Mouse (Mus musculus) cerebellum, postnatal 10 days (tissue): ENCODE measurements at regions not wholly inside any gene's neighbourhood (a gene's known extent, or its start where the extent isn't known, plus 50 kb on each side); places are given as distances from the start of the nearest gene placed in this dataset.

Experiments
- DNase-seq, 2 experiments: peaks; one replicate each; pipeline ENCODE4 v3.0.0; 2021; ENCODE audit warnings: mixed read lengths in 2 of 2

DNA sequence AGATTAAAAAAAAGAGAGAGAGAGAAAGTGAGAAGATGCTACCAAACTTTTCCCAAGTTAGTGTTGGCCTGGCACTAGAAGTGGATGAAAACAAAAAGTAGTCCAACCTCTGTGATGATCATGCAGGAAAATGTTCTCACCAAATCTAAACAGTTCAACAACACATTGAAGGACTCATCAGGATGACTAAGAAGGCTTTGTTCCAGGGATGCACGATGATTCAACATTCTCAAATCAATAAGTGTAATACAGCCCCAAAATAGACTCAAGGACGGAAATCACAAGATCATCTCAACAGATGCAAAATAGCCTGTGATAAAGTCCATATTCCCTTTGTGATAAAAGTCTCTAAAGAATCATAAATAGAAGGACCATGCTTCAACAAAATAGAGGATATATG lies 106.3 kb downstream of the Cysltr2 start:
- no peak for DNase-seq

DNA sequence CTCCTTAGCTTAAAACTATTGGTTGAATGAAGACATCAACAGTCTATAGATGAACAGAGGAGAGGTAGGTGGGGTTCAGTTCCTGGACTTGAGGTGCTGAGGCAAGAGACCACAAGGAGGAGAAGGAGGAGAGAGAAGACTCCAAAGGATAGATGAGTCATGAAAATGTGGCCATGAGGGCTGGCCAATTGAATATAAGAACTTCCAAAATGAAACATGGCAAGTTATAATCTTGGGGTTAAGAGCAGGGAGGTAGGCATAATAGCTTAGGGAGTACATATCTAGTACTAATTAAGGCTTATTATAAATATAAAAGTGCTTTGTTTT lies 109.9 kb downstream of the Cysltr2 start:
- DNase-seq, result no peak

GRCm38 (mm10) chr14:72938382-72939066 lies 110.4 kb downstream of the Cysltr2 start:
- no peak for DNase-seq

DNA sequence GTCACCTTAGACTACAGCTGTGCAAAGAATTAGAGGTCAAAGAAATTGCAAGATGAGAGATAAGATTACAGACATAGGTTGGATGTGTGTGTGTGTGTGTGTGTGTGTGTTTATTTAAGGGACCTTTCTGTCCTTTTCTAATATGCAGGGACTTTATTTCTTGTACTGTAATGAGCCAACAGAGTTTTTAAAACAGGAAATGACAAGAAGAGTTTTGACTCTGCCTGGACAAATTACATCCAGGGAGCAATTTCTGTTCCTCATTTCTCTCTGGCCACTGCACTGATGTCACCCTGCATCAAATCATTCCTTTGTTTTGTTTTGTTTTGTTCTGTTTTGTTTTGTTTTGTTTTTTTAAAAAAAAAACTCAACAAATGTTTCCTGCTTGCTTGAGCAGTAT lies 115.3 kb downstream of the Cysltr2 start:
- DNase-seq, result no peak

DNA sequence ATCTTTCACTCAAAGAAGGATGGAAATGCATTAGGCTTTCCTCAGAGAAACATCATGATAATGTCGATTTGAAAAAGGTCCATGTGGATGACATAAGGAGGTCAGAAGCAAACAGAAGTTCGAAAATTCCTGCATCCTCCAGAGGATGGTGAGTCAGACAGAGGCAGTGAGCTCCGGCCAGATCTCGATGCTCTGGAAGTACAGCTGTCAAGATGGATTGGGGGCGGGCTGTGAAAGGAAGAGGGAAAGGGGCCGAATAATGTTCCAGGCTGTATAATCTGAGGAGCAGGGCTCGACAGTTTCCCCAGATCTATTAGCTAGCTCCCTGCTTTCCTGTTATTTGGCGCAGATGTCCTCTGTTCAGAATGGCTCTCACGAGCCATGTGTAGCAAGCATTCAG lies 116.6 kb downstream of the Cysltr2 start:
- DNase-seq, result no peak

DNA sequence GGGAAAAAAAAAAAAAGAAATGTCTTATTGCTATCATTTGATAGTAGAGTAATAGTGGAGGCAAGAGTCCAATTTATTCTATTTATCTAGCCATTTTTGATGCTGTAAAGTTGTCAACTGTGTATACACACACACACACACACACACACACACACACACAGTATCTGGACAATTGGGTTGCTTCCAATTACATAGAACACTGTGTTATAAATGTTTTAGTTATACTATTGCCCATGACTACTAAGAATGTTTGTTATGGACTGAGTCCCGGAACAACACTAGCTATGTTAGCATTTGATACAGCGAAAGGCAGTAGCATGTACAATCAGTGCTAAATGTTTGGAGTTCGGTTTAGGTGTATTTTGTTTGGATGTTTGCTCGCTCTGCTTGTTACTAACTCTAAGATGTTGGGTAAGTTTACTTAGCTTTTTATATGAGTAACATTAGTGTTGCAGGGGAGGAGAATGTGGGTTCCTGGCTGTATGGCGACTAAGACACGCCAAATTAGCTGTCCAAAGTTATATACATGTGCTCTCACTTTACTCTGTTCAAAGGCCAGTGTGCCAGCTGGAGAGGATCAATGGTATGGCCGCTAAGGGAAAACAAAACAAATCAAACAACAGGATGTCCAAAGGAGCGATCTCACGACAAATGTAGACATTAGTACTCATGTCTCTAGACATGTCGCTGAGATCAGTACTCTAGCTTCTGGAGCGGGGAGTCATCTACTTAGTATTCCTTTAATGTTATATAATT lies 147.6 kb downstream of the Cysltr2 start:
- no peak for DNase-seq

DNA sequence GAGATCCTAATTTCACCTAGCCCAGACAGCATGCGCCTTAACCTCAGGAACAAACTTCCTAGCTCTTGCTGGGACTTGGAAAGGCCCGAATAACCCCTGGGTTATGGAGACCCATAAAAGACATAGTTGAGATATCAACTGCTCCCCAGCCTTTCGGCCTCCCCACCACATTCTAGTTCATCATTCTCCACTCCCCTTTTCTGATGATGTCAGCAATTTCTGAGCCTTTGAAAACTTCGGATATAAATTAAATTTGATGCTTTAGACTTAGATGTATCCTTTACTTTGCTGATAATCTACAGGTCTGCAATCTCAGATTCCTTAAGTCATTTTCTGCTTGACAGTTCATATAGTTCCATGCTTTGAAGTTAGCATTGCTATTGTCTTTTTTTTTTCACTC lies 149.3 kb downstream of the Cysltr2 start:
- DNase-seq, result no peak

DNA sequence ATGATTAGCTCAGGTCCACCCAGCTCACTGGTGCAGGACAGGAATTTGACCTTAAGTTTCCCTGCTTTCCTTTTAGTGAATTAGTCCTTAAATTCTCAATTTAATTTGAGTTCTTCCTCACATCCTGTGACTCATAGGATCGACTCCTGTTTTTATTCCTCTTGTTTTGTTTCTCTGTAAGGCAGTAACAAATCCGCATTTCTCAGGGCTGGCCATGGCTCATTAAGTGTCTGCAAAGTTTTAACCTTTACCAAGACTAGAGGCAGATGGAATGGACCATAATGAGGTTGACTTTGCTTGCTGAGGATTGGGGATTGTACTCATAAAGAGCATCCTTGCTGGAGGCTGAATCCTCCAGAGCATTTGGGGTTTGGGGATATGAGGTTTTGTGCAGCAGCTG lies 156.6 kb downstream of the Cysltr2 start:
- no peak for DNase-seq

DNA sequence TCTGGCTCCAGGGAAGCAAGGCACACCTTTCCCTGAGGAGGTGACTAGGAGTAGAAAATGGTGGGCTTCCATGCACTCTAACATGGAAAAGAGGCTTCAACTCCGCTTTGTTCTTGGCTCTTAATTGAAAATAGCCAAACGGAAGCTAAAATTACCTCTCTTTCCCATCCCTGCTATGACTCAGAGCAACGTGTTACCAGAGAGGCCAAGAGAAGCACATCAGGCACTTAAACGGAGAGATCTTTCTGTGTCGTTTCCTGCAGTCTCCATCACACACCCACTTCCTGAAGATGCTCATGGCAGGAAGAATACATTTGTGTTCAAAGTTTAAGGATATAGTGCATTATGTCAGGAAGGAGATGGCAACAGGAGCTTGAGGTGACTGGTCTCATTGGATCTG lies 159.3 kb downstream of the Cysltr2 start:
- no peak for DNase-seq

DNA sequence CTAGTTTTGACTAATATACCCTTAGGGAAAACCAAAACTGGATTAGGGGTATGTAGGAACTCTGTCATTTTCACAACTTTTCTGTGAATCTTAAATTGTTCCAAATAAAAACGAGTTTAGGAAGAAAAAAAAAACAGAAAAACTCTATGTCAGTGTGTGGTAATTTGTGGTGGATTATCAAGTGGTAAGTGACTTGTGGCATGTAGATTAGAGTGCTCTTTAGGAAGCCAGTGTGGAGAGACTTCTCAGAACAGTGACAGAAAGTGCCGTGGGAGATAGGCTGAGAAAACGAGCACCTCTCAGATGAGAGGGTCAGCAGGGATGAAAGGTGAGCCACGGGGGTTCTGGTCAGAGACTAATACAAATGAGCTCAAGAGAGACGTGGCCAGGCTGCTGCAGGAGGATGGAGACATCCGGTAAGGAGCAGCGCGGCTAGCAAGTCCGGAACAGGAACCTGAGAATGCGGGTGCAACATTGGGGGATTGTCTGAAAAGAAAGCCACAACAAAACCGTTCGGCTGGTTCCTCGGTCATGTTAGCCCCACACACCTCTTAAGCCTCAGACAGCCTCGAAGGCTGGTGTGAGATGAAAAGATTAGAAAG lies 161.3 kb downstream of the Cysltr2 start:
- no peak for DNase-seq

GRCm38 (mm10) chr14:72886935-72887369 lies 162.0 kb downstream of the Cysltr2 start:
- no peak for DNase-seq

DNA sequence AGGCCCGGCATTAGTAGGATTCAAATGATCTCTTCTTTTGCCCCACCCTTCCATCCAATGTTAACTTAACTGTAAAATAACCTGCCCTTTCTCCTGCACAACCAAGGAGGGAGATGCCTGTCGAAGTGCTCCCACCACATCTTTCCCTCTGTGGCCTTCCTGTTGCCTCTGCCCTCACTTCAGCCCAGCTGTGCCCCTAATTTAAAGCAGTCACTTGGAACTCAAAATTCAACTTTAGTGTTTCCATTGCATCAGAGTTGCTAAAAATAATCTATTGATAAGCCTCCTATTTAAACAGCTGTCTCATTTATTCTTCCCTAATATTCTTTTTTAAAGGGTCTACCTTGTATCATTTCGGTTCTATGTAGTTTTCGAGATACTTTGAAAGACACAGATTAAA lies 163.1 kb downstream of the Cysltr2 start:
- no peak for DNase-seq

DNA sequence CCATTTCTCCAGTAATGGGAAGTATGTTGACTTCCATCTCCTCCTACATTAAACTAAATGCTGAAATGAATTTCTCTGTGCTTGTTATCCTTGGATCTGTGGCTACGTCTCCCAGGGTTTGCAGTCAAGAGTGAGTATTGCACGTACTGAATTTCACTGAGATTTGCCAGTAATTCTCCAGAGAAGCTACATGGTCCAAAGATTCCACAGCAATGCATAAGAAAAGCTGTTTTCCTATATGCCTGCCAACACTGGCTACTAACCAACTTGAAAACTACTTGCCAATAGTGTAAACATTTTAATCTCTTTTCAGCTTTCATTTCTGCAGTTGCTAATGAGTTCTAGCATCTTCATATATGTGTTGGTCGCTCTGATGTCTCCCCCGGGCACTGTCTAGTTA lies 164.4 kb downstream of the Cysltr2 start:
- no peak for DNase-seq

GRCm38 (mm10) chr14:72877132-72877531 lies 167.3 kb upstream of the Fndc3a start:
- no peak for DNase-seq

- DNase-seq, result no peak
Observed at GRCm38 (mm10) chr14:72873494-72873893, 163.7 kb upstream of the Fndc3a start.

- DNase-seq, result peak; percentile 46 to 47
Observed at GRCm38 (mm10) chr14:72869188-72869749, 159.5 kb upstream of the Fndc3a start.

DNA sequence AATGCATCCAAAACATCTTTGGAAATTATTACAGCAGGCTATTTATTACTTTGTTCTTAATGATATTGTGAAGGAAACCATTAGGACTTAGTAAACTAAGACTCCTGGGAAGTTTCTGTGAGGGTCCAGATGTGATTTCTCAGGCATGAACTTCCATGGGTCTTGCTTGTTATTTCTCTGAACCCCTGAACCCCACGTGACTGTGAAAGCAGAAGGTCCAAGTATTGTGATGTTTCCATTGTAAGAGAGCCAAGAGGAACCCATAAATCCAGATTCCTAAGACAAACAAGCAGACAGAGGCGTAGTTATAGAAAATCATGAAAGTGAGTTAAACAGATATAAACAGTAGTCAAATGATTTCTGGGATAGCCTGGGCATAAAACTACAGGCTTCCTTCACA lies 157.1 kb upstream of the Fndc3a start:
- no peak for DNase-seq

- no peak for DNase-seq
Observed at GRCm38 (mm10) chr14:72865531-72865930, 155.7 kb upstream of the Fndc3a start.

GRCm38 (mm10) chr14:72864792-72865191 lies 155.0 kb upstream of the Fndc3a start:
- DNase-seq, result no peak

DNA sequence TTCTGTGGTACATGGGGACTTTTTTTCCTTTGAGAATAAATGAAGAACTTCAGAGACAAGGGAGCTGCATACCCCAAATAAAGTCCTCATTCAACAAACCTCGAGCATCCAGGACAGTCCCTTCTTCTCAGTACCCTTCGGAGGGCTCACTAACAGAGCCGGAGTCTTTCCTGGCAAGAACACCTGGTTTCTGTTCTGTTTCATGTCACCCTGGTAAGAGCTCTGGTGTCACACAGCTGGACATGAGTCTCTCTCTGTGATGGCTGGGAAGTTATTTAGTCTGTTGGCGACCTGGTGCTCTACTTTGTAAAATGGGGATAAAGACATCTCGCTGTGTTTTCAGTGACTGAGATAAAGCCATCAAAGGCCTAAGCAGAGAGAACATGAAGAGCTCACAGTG lies 154.3 kb upstream of the Fndc3a start:
- DNase-seq, result no peak

GRCm38 (mm10) chr14:72862806-72863526 lies 153.2 kb upstream of the Fndc3a start:
- DNase-seq, result no peak

DNA sequence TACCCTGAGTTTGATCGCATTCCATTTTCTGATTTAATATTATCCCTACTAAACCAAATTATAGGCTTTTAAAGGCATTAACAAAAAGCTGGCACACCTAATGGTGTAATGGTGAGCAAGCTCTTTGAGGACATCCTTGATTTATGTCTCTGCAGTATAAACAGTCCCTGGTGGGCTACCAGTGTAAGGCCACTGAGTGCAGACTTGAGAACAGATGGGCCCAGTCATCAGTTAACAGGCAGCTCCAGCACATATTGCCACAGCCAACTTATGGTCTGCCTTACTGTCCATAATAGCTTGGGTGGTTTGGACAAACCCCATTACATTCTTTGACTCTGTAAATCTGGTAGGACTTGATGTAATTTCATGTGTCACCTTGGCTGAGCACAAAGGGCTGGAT lies 144.4 kb upstream of the Fndc3a start:
- DNase-seq, result peak in 1 of 2 experiments; percentile 9

DNA sequence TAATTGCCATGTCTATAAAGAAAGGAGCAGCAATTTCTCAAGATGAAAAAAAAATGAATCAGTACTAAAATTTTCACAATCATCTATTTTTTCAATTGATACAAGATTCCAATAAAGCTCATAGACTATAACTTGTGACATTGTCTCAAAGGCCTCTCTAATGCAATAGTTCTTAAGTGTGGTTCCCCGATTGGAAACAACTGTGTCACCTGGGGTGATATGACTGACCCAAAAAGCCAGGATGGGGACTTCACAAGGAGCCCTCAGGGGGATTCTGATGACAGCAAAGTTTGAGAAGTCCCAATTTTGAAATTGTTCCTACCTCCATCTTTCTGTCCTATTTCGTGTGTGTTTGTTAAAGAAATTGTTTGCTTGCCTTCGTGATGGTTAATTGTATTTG lies 143.3 kb upstream of the Fndc3a start:
- DNase-seq, result no peak
